Mouse (Mus musculus): Measurements from ENCODE around the gene Cntnap2.
"Not testable (repeated sequence)": the region's sequence is repeated elsewhere in the genome, so short reads cannot be mapped to it uniquely, and the experiment has no call there.

Cntnap2 gene

GRCm38 (mm10) chr6:47239376-47239921, 2180.3 kb downstream of the Cntnap2 start:
- peak; percentile 37 for DNase-seq (ENCODE audit: low read depth, low spot score)

GRCm38 (mm10) chr6:47241379-47241778, 2182.2 kb downstream of the Cntnap2 start:
- DNase-seq (ENCODE audit: low read depth, low spot score): no peak

GRCm38 (mm10) chr6:47243863-47244606, 2184.9 kb downstream of the Cntnap2 start:
- peak; percentile 82 for DNase-seq (ENCODE audit: low read depth, low spot score)

- no peak for DNase-seq (ENCODE audit: low read depth, low spot score)
Observed at GRCm38 (mm10) chr6:47244642-47245041, 2185.5 kb downstream of the Cntnap2 start.

- no peak for DNase-seq (ENCODE audit: low read depth, low spot score)
Observed at GRCm38 (mm10) chr6:47255270-47255669, 2196.1 kb downstream of the Cntnap2 start.

DNA sequence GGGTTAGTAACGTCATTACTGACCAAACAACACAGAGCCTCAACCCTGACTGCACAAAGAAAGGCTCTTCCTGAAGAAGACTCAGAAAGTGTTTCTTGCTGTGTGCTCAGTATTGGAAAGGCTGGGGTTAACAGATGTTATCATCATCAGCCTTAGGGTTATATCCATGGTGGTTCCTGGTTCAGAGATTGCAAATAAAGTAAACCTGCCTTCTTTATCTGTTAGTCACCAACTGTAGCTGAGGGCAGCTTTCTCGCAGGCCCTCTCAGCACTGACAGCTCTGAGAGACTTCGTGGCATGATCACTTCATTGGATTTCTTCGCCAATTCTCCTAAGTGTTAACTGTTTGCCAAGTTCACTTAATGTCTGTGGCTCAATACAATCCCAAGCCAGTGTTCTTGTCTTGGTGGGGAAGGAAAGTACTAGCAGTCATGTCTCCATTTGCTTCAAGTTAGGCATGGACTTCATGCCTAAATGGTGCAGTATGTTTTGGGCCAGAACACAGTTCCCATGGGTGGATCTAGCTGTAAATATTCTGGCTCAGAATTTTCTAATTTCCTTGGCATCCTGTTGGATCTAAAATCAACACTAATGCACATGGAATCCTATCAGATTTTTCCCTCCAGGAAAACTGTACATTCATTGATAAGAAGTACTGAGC, 2197.2 kb downstream of the Cntnap2 start:
- DNase-seq (ENCODE audit: low read depth, low spot score): no peak

- DNase-seq (ENCODE audit: low read depth, low spot score): no peak
Observed at GRCm38 (mm10) chr6:47256918-47257506, 2197.9 kb downstream of the Cntnap2 start.

DNA sequence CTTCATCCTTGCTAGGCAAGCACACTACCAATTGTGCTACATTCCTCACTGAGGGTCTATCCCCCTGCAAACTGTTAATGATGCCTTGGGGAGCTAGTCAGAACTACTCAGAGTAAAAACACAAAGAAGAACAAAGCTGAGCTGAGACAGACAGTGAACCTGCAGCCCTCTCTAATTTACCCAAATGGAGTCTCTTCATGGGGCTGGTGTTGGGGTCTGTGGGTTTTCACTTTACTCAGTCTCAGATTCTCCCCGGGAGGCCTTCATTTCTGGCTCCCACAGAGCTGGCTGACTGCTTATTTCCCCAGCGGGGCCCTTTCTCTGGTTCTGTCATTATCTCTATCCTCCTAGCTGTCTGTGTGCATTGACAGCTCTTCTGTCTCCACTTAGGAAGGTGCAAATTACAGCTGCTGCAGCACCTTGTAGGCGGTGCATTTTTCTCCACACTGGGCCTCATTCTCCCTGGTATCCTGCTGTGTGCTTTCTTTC, 2200.5 kb downstream of the Cntnap2 start:
- DNase-seq (ENCODE audit: low read depth, low spot score): no peak

DNA sequence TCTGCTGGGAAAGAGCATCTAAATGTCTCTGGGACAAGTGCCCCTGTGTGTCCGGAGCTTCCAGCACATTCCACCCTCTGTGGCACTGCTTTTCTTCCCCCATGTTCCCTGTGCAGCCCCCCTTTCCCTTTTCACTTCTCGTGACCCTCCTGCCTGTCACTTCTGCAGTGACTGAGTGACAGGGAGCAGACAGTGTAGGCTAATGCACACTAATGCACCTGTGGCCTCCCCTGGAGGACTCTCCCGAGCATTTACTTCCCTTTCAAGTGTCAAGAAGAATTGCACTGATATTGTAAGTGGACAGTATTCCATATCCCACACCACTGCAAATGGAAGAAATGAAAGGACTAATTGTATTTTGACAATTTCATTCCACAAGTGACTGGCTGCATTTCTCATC, 2208.1 kb downstream of the Cntnap2 start:
- DNase-seq (ENCODE audit: low read depth, low spot score): no peak

- no peak for DNase-seq (ENCODE audit: low read depth, low spot score)
Observed at GRCm38 (mm10) chr6:47269455-47269854, 2210.3 kb downstream of the Cntnap2 start.

- no peak for DNase-seq (ENCODE audit: low read depth, low spot score)
Observed at GRCm38 (mm10) chr6:47271576-47271975, 2212.4 kb downstream of the Cntnap2 start.

- DNase-seq (ENCODE audit: low read depth, low spot score): no peak
Observed at GRCm38 (mm10) chr6:47272606-47273575, 2213.7 kb downstream of the Cntnap2 start.

DNA sequence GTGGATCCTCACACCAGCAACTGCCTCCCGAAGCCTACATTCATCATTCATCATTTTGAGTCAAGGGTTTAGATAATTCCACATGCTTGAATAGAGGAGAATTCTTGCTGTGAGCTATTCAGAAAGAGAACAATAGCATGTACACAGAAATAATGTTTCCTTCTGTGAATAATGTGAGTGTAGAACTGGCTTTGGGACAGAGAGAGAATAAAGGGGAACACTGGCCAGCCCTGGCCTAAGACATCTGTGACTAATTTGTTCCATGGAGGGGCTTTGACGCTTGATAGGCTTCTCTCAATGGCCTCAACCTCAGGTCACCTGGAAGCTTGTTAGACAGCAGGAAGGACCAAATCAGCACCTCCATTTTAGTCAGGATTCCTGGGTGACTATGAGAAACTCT, 2215.9 kb downstream of the Cntnap2 start:
- DNase-seq (ENCODE audit: low read depth, low spot score): no peak

DNA sequence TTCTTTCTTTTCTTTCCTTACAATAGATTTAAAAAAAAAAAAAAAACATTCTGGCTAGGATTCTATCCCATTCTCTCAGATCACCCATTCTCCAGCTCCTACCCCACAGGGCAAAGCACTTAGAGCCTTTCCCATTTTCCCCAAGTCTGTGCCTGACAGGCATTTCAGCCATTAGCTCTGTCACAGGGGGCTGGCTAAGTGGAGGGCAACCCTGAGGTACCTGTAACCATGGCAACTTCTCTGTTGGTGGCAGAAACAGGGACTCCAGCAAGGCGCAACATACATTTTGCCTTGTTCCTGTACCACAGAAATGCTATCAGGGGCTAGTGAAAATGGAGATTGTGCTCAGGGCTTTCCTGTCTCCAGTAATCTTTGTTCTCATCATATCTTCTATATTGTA, 2220.0 kb downstream of the Cntnap2 start:
- DNase-seq (ENCODE audit: low read depth, low spot score): no peak

GRCm38 (mm10) chr6:47281584-47281983, 2222.4 kb downstream of the Cntnap2 start:
- DNase-seq (ENCODE audit: low read depth, low spot score): no peak

- DNase-seq (ENCODE audit: low read depth, low spot score): no peak
Observed at GRCm38 (mm10) chr6:47284794-47285193, 2225.6 kb downstream of the Cntnap2 start.

DNA sequence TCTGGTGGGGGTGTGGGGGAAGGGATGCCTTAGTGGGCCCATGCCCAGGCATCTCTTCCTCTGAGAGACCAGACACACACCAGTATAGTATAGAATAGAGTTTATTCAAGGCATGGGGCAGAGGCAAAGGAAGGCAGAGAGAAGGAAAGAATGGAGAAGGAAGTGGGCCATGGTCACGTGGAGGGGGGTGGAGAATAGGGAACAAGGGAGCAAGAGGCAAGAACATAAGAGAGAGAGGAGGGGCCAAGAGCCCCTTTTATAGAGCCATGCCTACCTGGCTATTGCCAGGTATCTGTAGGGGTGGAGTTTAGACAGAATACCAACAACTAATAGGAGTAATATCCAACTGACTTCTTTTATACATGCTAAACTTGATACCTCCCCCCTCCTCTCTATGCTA, 2226.6 kb downstream of the Cntnap2 start:
- DNase-seq (ENCODE audit: low read depth, low spot score): no peak

- not testable (repeated sequence) for DNase-seq (ENCODE audit: low read depth, low spot score)
Observed at GRCm38 (mm10) chr6:47286247-47286967, 2227.2 kb downstream of the Cntnap2 start.

- no peak for DNase-seq (ENCODE audit: low read depth, low spot score)
Observed at GRCm38 (mm10) chr6:47287722-47288121, 2228.6 kb downstream of the Cntnap2 start.

GRCm38 (mm10) chr6:47291973-47292372, 2232.8 kb downstream of the Cntnap2 start:
- DNase-seq (ENCODE audit: low read depth, low spot score): no peak

Measured in retina, postnatal 7 days (tissue).